Mouse (Mus musculus): Measurements from ENCODE around the gene Sept11. TPM values are rescaled to one million over a fixed set of nuclear protein-coding genes. Genes with fewer than 3 reads are reported as not detected.

The Sept11 gene
- polyA plus RNA-seq, 1 experiment from 2014 or later, result 92.8 TPM

DNA sequence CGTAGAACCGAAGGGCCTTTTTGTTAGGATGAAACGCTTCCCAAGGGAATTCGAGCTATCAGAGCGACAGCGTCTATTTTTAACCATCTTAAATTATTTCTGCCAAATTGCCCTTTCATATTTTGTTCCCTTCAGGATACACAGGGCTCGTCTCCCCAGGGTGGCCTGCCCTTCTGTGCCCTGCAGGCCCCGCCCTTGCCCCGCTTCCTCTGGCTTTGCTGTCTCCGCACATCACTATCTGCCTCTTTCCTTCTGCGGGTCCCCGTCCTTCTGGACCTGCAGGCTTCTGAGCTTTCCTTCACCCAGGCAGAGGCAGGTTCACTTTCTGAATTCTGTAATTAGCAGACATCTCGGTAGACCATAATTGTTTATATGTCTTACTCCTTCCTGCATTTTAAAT lies 22.6 kb downstream of the Sept11 start:
- 0 out of 2 replicates have a peak, but pooled peaks cover 1% of the 10 kb centered on the region for H3K36me3 ChIP-seq (ENCODE audit: control insufficient read depth, insufficient read depth)
- WGBS, result 58% methylated on average over 13 of the region's 13 CpGs
- no peak for ATAC-seq (replicated peaks; ENCODE audit: extremely low read depth, insufficient read depth, low FRiP score)
- no peaks in the 10 kb centered on the region for H3K27me3 ChIP-seq (ENCODE audit: control insufficient read depth, insufficient read depth, low read length)
- peak overlapping the region; percentile 33; the same call in 1 of the 2 replicates for H3K27ac ChIP-seq (ENCODE audit: low read length)
- peaks cover 14% of the 10 kb centered on the region for H3K4me1 ChIP-seq (ENCODE audit: control insufficient read depth, insufficient read depth, low read length)
- H3K9ac ChIP-seq (ENCODE audit: low read length), result peak overlapping the region; percentile 17; the same call in 1 of the 2 replicates
- H3K9me3 ChIP-seq (replicated peaks; ENCODE audit: control insufficient read depth, low read length), result no peaks in the 10 kb centered on the region
- no peak overlapping the region; the same call in 1 of the 2 replicates for H3K4me2 ChIP-seq (ENCODE audit: low read depth, low read length)
- H3K4me3 ChIP-seq (ENCODE audit: low read length), result no peak overlapping the region

DNA sequence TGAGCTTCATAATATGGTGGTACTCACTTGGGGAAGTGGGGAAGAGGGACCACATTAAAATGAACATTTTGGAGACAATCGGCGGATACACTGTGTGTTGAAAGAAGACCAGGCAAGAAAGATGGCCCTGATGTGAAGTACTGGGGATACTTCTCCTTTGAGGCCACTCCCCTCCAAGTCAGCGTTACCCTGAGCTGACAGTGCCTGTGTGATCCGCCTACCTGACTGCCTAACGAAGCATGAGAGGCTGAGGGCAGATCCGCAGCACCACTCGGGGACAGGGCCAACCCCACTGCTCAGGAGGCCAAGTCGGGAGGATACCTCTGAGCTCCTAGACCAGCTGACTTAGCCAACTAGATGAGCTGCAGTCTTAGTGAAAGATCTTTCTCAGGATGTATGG lies 24.4 kb downstream of the Sept11 start:
- ATAC-seq (replicated peaks; ENCODE audit: extremely low read depth, insufficient read depth, low FRiP score), result no peak
- Histone ChIP-seq H3K4me1 (ENCODE audit: control insufficient read depth, insufficient read depth, low read length) (peaks cover 14% of the 10 kb centered on the region), H3K9me3 (replicated peaks; ENCODE audit: control insufficient read depth, low read length) (no peaks in the 10 kb centered on the region), H3K36me3 (ENCODE audit: control insufficient read depth, insufficient read depth) (no peaks in the 10 kb centered on the region), H3K9ac (ENCODE audit: low read length) (no peak overlapping the region), H3K4me3 (ENCODE audit: low read length) (no peak overlapping the region), H3K4me2 (ENCODE audit: low read depth, low read length) (no peak overlapping the region), H3K27ac (ENCODE audit: low read length) (no peak overlapping the region), H3K27me3 (ENCODE audit: control insufficient read depth, insufficient read depth, low read length) (no peaks in the 10 kb centered on the region)
- 90% methylated on average over 8 of the region's 8 CpGs for WGBS

DNA sequence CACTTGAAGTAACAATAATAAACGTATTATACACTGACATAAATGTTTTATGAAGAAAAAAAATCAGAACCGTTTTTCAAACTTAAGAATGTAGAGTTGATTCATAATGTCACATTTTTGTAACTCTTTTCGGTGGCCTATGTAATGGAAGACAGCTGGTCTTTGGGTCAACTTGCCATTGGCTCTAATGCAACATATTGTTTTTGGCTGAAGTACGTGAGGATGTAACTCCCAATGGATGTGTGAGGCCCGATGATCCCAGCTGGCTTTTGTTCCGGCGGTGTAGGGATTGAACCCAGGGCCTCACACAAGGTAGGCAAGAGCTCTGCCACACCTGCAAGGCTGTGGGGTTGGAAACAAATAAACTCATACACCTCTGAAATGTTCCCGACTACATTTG lies 28.4 kb downstream of the Sept11 start:
- H3K27ac ChIP-seq (ENCODE audit: low read length), result no peak overlapping the region
- H3K27me3 ChIP-seq (ENCODE audit: control insufficient read depth, insufficient read depth, low read length), result no peaks in the 10 kb centered on the region
- no peak overlapping the region for H3K4me2 ChIP-seq (ENCODE audit: low read depth, low read length)
- 79% methylated on average over 8 of the region's 8 CpGs for WGBS
- no peaks in the 10 kb centered on the region for H3K36me3 ChIP-seq (ENCODE audit: control insufficient read depth, insufficient read depth)
- no peaks in the 10 kb centered on the region for H3K9me3 ChIP-seq (replicated peaks; ENCODE audit: control insufficient read depth, low read length)
- H3K4me1 ChIP-seq (ENCODE audit: control insufficient read depth, insufficient read depth, low read length), result peaks cover 18% of the 10 kb centered on the region
- no peak overlapping the region for H3K4me3 ChIP-seq (ENCODE audit: low read length)
- no peak for ATAC-seq (replicated peaks; ENCODE audit: extremely low read depth, insufficient read depth, low FRiP score)
- no peak overlapping the region for H3K9ac ChIP-seq (ENCODE audit: low read length)

DNA sequence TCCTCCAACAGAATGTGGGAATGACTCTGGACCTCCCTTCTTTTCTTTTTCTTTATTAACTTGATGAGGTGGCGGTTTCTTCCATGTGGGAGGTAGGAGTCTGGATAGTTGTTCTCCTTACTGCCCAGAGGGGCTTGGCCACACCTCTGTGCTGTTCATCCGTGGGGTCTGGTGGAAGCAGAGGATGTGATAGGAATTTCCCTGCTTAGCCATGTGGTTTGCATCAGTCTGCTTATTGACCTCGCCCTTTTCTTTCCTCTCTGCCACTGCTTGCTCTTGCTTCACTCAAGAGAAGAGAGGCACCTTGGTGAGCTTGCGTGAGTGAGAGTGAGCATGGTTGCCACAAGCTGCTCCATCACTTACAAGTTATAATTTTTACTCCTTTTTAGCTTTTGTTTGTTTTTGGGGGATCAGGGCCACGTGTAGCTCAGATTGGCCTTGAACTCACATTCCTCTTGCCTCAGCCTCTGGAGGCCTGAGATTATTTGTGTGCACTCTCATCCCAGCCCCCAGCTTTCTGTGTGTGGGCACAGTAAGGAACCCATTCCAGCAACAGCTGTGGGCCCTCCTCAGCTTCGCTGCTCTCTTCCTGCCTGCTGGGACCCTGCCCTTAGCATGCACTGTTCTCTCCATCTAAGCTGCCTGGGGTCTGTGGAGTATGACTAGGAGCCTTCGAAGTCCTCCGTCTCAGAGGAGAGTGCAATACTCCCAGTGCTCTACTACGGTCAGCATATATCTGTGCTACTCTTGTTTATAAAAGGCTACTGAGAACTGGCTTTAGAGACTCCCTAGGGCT lies 31.0 kb downstream of the Sept11 start:
- ATAC-seq (replicated peaks; ENCODE audit: extremely low read depth, insufficient read depth, low FRiP score), result 0 out of 2 replicates have a peak, but pooled peaks have one; percentile 33
- no peaks in the 10 kb centered on the region for H3K36me3 ChIP-seq (ENCODE audit: control insufficient read depth, insufficient read depth)
- H3K4me2 ChIP-seq (ENCODE audit: low read depth, low read length), result no peak overlapping the region
- H3K4me1 ChIP-seq (ENCODE audit: control insufficient read depth, insufficient read depth, low read length), result peaks cover 40% of the 10 kb centered on the region
- 62% methylated on average over 9 of the region's 9 CpGs for WGBS
- no peaks in the 10 kb centered on the region for H3K9me3 ChIP-seq (replicated peaks; ENCODE audit: control insufficient read depth, low read length)
- peak overlapping the region; percentile 32 for H3K27ac ChIP-seq (ENCODE audit: low read length)
- H3K4me3 ChIP-seq (ENCODE audit: low read length), result no peak overlapping the region
- H3K9ac ChIP-seq (ENCODE audit: low read length), result no peak overlapping the region
- H3K27me3 ChIP-seq (ENCODE audit: control insufficient read depth, insufficient read depth, low read length), result no peaks in the 10 kb centered on the region

DNA sequence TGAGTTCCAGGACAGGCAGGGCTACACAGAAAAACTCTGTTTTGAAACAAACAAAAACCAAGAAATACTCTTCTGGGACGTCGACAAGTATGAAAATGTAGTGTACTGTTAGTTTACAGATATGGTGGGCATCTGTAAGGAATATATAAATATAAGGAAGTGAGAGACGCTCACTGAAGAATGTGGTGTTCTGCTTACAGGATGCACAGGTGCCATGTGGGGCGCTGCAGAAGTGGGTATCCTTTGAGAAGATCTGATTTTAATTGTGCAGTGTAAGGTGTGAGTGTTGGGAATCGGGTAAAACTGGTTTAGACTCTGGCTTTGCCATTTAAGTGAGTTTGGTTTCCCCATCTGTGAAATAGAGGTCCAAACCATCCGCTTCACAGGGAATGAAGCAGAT lies 32.1 kb downstream of the Sept11 start:
- Histone ChIP-seq H3K9me3 (replicated peaks; ENCODE audit: control insufficient read depth, low read length) (no peaks in the 10 kb centered on the region), H3K4me1 (ENCODE audit: control insufficient read depth, insufficient read depth, low read length) (peaks cover 51% of the 10 kb centered on the region)

DNA sequence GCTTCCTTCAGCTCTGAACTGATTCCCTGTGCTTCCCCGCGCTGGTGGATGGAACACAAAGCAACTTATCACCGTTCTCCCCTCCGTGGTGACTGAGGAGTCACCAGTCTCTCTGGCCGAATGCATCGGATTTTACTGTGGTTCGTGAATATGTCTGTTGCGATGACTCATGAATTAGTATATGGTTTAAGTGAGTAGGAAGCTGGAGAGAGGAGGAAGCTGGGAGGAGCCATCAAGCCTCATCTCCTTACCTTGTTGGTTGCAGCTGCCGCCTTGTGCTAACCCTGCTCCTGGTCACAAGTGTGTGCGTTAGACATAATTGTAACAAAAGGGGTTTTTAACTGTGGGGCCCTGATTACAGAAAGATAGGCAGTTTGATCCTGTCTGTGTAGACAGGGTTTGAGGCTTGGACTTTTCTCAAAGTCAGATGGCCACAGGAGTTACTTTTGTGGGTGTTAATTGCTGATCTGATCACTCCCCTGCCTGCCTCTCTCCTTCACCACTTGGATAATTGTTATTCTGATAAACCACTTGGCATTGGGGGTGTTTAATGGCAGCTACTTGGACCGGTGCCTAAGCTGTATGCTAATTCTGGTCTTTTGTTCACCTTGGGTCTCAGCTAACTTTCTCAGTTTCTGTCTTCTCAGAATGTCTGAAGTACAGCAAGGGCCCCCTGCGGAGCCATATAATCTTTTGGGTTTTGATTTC lies 33.1 kb downstream of the Sept11 start:
- H3K9ac ChIP-seq (ENCODE audit: low read length), result no peak overlapping the region
- H3K4me2 ChIP-seq (ENCODE audit: low read depth, low read length), result peak overlapping the region; percentile 27; the same call in 1 of the 2 replicates
- no peaks in the 10 kb centered on the region for H3K27me3 ChIP-seq (ENCODE audit: control insufficient read depth, insufficient read depth, low read length)
- no peaks in the 10 kb centered on the region for H3K9me3 ChIP-seq (replicated peaks; ENCODE audit: control insufficient read depth, low read length)
- H3K4me1 ChIP-seq (ENCODE audit: control insufficient read depth, insufficient read depth, low read length), result peaks cover 62% of the 10 kb centered on the region
- ATAC-seq (replicated peaks; ENCODE audit: extremely low read depth, insufficient read depth, low FRiP score), result no peak
- no peaks in the 10 kb centered on the region for H3K36me3 ChIP-seq (ENCODE audit: control insufficient read depth, insufficient read depth)
- peak overlapping the region; percentile 22 for H3K27ac ChIP-seq (ENCODE audit: low read length)
- WGBS, result 42% methylated on average over 12 of the region's 12 CpGs
- H3K4me3 ChIP-seq (ENCODE audit: low read length), result no peak overlapping the region

More for the DNA sequence above, 32.1 kb downstream of the Sept11 start:
- H3K27me3 ChIP-seq (ENCODE audit: control insufficient read depth, insufficient read depth, low read length), result no peaks in the 10 kb centered on the region
- ATAC-seq (replicated peaks; ENCODE audit: extremely low read depth, insufficient read depth, low FRiP score), result no peak
- no peak overlapping the region for H3K4me3 ChIP-seq (ENCODE audit: low read length)
- 87% methylated on average over 6 of the region's 6 CpGs for WGBS
- no peak overlapping the region for H3K27ac ChIP-seq (ENCODE audit: low read length)
- H3K9ac ChIP-seq (ENCODE audit: low read length), result no peak overlapping the region
- H3K4me2 ChIP-seq (ENCODE audit: low read depth, low read length), result no peak overlapping the region
- H3K36me3 ChIP-seq (ENCODE audit: control insufficient read depth, insufficient read depth), result no peaks in the 10 kb centered on the region

DNA sequence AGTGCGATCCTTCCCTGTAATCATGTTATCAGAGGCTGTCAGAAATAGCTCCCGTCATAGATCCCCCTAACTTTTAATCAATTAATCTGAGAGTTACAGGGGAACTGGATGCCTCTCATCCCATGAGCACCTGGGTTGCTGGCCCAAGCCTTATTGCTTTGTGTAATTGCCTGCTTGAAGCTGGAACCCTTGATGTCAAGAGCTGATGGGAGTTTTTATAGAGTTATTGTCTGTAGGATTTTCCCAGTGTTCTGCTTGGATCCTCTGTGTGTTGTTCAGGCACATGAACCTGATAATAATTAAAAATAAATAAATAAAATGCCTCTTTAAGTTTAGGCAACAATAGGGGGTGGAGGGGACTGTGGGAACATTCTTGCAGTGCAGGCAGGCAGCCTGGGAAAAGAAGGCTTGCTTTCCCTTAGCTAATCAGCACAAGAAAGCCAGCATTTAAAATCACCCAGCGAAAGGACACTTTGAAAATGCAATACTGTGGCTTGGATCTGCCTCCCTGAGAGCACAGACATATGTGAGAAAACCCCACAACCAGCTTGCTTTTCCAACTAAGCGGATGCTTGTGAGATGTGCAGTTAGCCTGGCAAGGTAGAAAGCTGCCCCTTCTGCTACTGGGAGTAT lies 33.8 kb downstream of the Sept11 start:
- Histone ChIP-seq H3K27me3 (ENCODE audit: control insufficient read depth, insufficient read depth, low read length) (no peaks in the 10 kb centered on the region), H3K9me3 (replicated peaks; ENCODE audit: control insufficient read depth, low read length) (no peaks in the 10 kb centered on the region), H3K36me3 (ENCODE audit: control insufficient read depth, insufficient read depth) (no peaks in the 10 kb centered on the region), H3K4me2 (ENCODE audit: low read depth, low read length) (peak overlapping the region; percentile 27), H3K4me3 (ENCODE audit: low read length) (no peak overlapping the region), H3K4me1 (ENCODE audit: control insufficient read depth, insufficient read depth, low read length) (peaks cover 68% of the 10 kb centered on the region), H3K9ac (ENCODE audit: low read length) (peak overlapping the region; percentile 49), H3K27ac (ENCODE audit: low read length) (peak overlapping the region; percentile 23)
- ATAC-seq (replicated peaks; ENCODE audit: extremely low read depth, insufficient read depth, low FRiP score), result no peak
- 51% methylated on average over 4 of the region's 4 CpGs for WGBS

DNA sequence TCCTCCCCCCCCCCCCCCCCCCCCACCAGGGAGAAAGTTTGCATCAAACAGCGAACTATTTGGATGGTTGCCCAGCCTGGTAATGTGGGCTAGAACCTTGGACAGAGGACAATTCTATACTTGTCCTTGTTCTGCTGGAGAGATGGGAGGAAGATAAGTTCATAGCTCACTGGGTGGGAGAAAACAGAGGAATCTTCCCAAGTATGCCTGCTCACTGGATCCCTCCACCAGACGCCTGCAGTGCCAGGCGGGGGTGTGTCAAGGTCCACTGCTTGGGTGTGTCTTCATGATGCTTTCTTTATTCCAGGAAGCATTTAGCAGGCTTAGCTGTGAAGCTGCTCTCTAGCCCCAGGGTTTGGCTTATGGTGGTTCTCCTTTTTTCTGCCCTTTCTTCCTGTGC lies 34.5 kb downstream of the Sept11 start:
- Histone ChIP-seq H3K36me3 (ENCODE audit: control insufficient read depth, insufficient read depth) (no peaks in the 10 kb centered on the region), H3K4me1 (ENCODE audit: control insufficient read depth, insufficient read depth, low read length) (peaks cover 75% of the 10 kb centered on the region), H3K9ac (ENCODE audit: low read length) (no peak overlapping the region; the same call in 1 of the 2 replicates), H3K27ac (ENCODE audit: low read length) (peak overlapping the region; percentile 17), H3K27me3 (ENCODE audit: control insufficient read depth, insufficient read depth, low read length) (no peaks in the 10 kb centered on the region), H3K4me3 (ENCODE audit: low read length) (no peak overlapping the region), H3K9me3 (replicated peaks; ENCODE audit: control insufficient read depth, low read length) (no peaks in the 10 kb centered on the region), H3K4me2 (ENCODE audit: low read depth, low read length) (peak overlapping the region; percentile 10)
- ATAC-seq (replicated peaks; ENCODE audit: extremely low read depth, insufficient read depth, low FRiP score), result no peak
- 6% methylated on average over 3 of the region's 3 CpGs for WGBS

DNA sequence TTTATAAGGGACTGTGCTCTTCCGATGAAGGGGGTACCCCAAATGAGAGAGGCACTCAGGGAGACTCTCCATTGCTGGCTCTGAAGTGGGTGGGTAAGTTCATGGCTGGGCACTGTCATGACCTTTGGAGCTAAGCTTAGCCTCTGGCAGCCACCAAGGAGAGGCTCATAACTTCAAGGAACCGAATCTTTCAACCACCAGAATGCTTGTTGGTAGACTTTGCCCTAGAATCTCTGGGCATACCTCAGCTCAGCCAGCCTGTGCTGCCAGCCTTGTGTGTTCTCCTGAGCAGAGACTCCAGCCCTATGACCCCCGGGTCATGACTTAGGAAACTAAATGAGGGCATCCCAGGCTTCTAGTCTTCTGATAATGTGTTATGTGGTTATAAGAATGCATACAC lies 35.5 kb downstream of the Sept11 start:
- Histone ChIP-seq H3K9ac (ENCODE audit: low read length) (no peak overlapping the region), H3K4me2 (ENCODE audit: low read depth, low read length) (no peak overlapping the region), H3K27me3 (ENCODE audit: control insufficient read depth, insufficient read depth, low read length) (no peaks in the 10 kb centered on the region), H3K4me3 (ENCODE audit: low read length) (no peak overlapping the region), H3K27ac (ENCODE audit: low read length) (no peak overlapping the region), H3K4me1 (ENCODE audit: control insufficient read depth, insufficient read depth, low read length) (peaks cover 85% of the 10 kb centered on the region), H3K9me3 (replicated peaks; ENCODE audit: control insufficient read depth, low read length) (no peaks in the 10 kb centered on the region), H3K36me3 (ENCODE audit: control insufficient read depth, insufficient read depth) (no peaks in the 10 kb centered on the region)
- WGBS, result 69% methylated on average over 3 of the region's 3 CpGs
- ATAC-seq (replicated peaks; ENCODE audit: extremely low read depth, insufficient read depth, low FRiP score), result no peak

Data from heart, embryonic 16.5 days (tissue).